Mouse (Mus musculus): ENCODE measurements around the gene Recql.
A peak's percentile ranks its signal among the peaks of the same experiment; 100 is the strongest.
"Not testable (repeated sequence)": the region's sequence is repeated elsewhere in the genome, so short reads cannot be mapped to it uniquely, and the experiment has no call there.

Gene Recql

GRCm38 (mm10) chr6:142366473-142367018 lies 20.3 kb downstream of the Recql start:
- DNase-seq (ENCODE audit: inconsistent age in 2 of 2, low spot score in 1 of 2) = no peak

- DNase-seq (ENCODE audit: inconsistent age in 2 of 2, low spot score in 1 of 2) = peak in 1 of 2 experiments; percentile 35
Observed at GRCm38 (mm10) chr6:142365742-142366472, 21.0 kb downstream of the Recql start.

GRCm38 (mm10) chr6:142363019-142363576 lies 23.8 kb downstream of the Recql start:
- peak in 1 of 2 experiments; percentile 37 for DNase-seq (ENCODE audit: inconsistent age in 2 of 2, low spot score in 1 of 2)

GRCm38 (mm10) chr6:142362036-142362435 lies 24.9 kb downstream of the Recql start:
- no peak for DNase-seq (ENCODE audit: inconsistent age in 2 of 2, low spot score in 1 of 2)

GRCm38 (mm10) chr6:142357106-142357505 lies 29.8 kb downstream of the Recql start:
- DNase-seq (ENCODE audit: inconsistent age in 2 of 2, low spot score in 1 of 2) = no peak

GRCm38 (mm10) chr6:142352099-142352498 lies 34.8 kb downstream of the Recql start:
- DNase-seq (ENCODE audit: inconsistent age in 2 of 2, low spot score in 1 of 2) = not testable (repeated sequence)

GRCm38 (mm10) chr6:142347431-142348385 lies 39.2 kb downstream of the Recql start:
- DNase-seq (ENCODE audit: inconsistent age in 2 of 2, low spot score in 1 of 2) = no peak

GRCm38 (mm10) chr6:142346181-142347110 lies 40.4 kb downstream of the Recql start:
- no peak for DNase-seq (ENCODE audit: inconsistent age in 2 of 2, low spot score in 1 of 2)

- peak; percentile 89 to 96 for DNase-seq (ENCODE audit: inconsistent age in 2 of 2, low spot score in 1 of 2)
Observed at GRCm38 (mm10) chr6:142345440-142346038, 41.3 kb downstream of the Recql start, which contains the start of gene Pyroxd1. Pyroxd1 (plus strand) TSS chr6:142345654.

- DNase-seq (ENCODE audit: inconsistent age in 2 of 2, low spot score in 1 of 2) = peak in 1 of 2 experiments; percentile 73
Observed at GRCm38 (mm10) chr6:142343561-142343960, 43.3 kb downstream of the Recql start.

GRCm38 (mm10) chr6:142339576-142339975 lies 47.3 kb downstream of the Recql start:
- no peak for DNase-seq (ENCODE audit: inconsistent age in 2 of 2, low spot score in 1 of 2)

GRCm38 (mm10) chr6:142338961-142339360 lies 47.9 kb downstream of the Recql start:
- DNase-seq (ENCODE audit: inconsistent age in 2 of 2, low spot score in 1 of 2) = no peak

GRCm38 (mm10) chr6:142329201-142329600 lies 57.7 kb downstream of the Recql start:
- DNase-seq (ENCODE audit: inconsistent age in 2 of 2, low spot score in 1 of 2) = no peak

GRCm38 (mm10) chr6:142326598-142326997 lies 60.3 kb downstream of the Recql start:
- no peak for DNase-seq (ENCODE audit: inconsistent age in 2 of 2, low spot score in 1 of 2)

- DNase-seq (ENCODE audit: inconsistent age in 2 of 2, low spot score in 1 of 2) = no peak
Observed at GRCm38 (mm10) chr6:142322881-142323280, 64.0 kb downstream of the Recql start, which contains the start of gene Slco1a5. Slco1a5 (minus strand) TSS chr6:142322981.

GRCm38 (mm10) chr6:142317106-142317505 lies 69.8 kb downstream of the Recql start:
- no peak for DNase-seq (ENCODE audit: inconsistent age in 2 of 2, low spot score in 1 of 2)

GRCm38 (mm10) chr6:142314285-142314684 lies 72.6 kb downstream of the Recql start:
- DNase-seq (ENCODE audit: inconsistent age in 2 of 2, low spot score in 1 of 2) = no peak

GRCm38 (mm10) chr6:142305076-142305475 lies 81.8 kb downstream of the Recql start:
- no peak for DNase-seq (ENCODE audit: inconsistent age in 2 of 2, low spot score in 1 of 2)

Measured in adrenal gland, adult (tissue).